Mouse (Mus musculus) spleen, adult 2 months (tissue): ENCODE data around the gene Mthfsd.

Experiments used
- CTCF ChIP-seq: fragments of 200-500 bp; IDR thresholded peaks from 2 replicates; pipeline ENCODE4 v1.5.1; 2011; ENCODE audit warnings: mild to moderate bottlenecking, inconsistent platforms; ENCODE audit not compliant: insufficient read depth, insufficient read length, insufficient replicate concordance; ENCODE audit errors: extremely low read depth
- POLR2A ChIP-seq: fragments of 200-500 bp; IDR thresholded peaks from 2 replicates; pipeline ENCODE4 v1.6.1; 2011; ENCODE audit warnings: low read depth, low read length, inconsistent platforms

- TF ChIP-seq POLR2A (no peak), CTCF (no peak)
Observed at GRCm38 (mm10) chr8:121134102-121134501, 25.9 kb upstream of the Mthfsd start.
